Mouse (Mus musculus) MEL (cell line): ENCODE data around the gene Camk1g.

ENCODE experiments used
- CHD1 ChIP-seq: IDR thresholded peaks from 2 replicates; pipeline ENCODE4 v1.6.1; 2012; ENCODE audit warnings: low read depth, mild to moderate bottlenecking, inconsistent platforms, low read length, improper control_type of control experiment
- CTCF ChIP-seq, 3 experiments: IDR thresholded peaks in 2 of 3; conservative IDR thresholded peaks in 1 of 3; 2 replicates each; pipeline ENCODE4 v1.5.1; 2011 to 2012; ENCODE audit warnings: low read length in 3 of 3, low read depth in 2 of 3, mild to moderate bottlenecking in 2 of 3, improper control_type of control experiment in 1 of 3, inconsistent platforms in 1 of 3, mixed read lengths in 1 of 3, moderate library complexity in 1 of 3; ENCODE audit not compliant: control insufficient read depth in 1 of 3, insufficient read depth in 1 of 3, poor library complexity in 1 of 3, severe bottlenecking in 1 of 3
- E2F4 ChIP-seq: IDR thresholded peaks from 2 replicates; pipeline ENCODE4 v1.6.1; 2011; ENCODE audit warnings: low read depth, low read length, improper control_type of control experiment, borderline replicate concordance
- EP300 ChIP-seq, 2 experiments: IDR thresholded peaks; 2 replicates each; pipeline ENCODE4 v1.6.1; 2011; ENCODE audit warnings: improper control_type of control experiment in 2 of 2, low read length in 2 of 2, low read depth in 1 of 2, mild to moderate bottlenecking in 1 of 2
- KAT2A ChIP-seq: conservative IDR thresholded peaks from 2 replicates; pipeline ENCODE4 v1.6.1; 2012; ENCODE audit warnings: low read depth, low read length, improper control_type of control experiment, inconsistent platforms
- MAZ ChIP-seq: IDR thresholded peaks from 2 replicates; pipeline ENCODE4 v1.6.1; 2012; ENCODE audit warnings: low read depth, mild to moderate bottlenecking, inconsistent platforms, low read length, improper control_type of control experiment
- MXI1 ChIP-seq: IDR thresholded peaks from 2 replicates; pipeline ENCODE4 v1.6.1; 2011; ENCODE audit warnings: mild to moderate bottlenecking, low read depth, low read length, improper control_type of control experiment
- POLR2A ChIP-seq, 2 experiments: IDR thresholded peaks; 2 replicates each; pipeline ENCODE4 v1.6.1; 2011 to 2012; ENCODE audit warnings: low read length in 2 of 2, mild to moderate bottlenecking in 2 of 2, control low read depth in 1 of 2, improper control_type of control experiment in 1 of 2, low read depth in 1 of 2, moderate library complexity in 1 of 2; ENCODE audit not compliant: control insufficient read depth in 1 of 2, insufficient read depth in 1 of 2, poor library complexity in 1 of 2
- POLR2AphosphoS5 ChIP-seq: IDR thresholded peaks from 2 replicates; pipeline ENCODE4 v1.6.1; 2012; ENCODE audit warnings: low read depth, borderline replicate concordance, mild to moderate bottlenecking, inconsistent platforms, low read length, moderate library complexity, mixed read lengths
- RAD21 ChIP-seq: IDR thresholded peaks from 2 replicates; pipeline ENCODE4 v1.6.1; 2011; ENCODE audit warnings: mild to moderate bottlenecking, low read depth, low read length, improper control_type of control experiment
- TAL1 ChIP-seq: IDR thresholded peaks from 2 replicates; pipeline ENCODE4 v1.6.1; 2012; ENCODE audit warnings: mild to moderate bottlenecking, inconsistent platforms, low read length, moderate library complexity, mixed read lengths
- ZMIZ1 ChIP-seq: IDR thresholded peaks from 2 replicates; pipeline ENCODE4 v1.6.1; 2012; ENCODE audit warnings: low read depth, mild to moderate bottlenecking, inconsistent platforms, low read length, improper control_type of control experiment, moderate library complexity

- no peak for TF ChIP-seq POLR2A (IDR thresholded peaks at IDR 0.05; ENCODE audit: control insufficient read depth in 1 of 2, insufficient read depth in 1 of 2, low read depth in 1 of 2, low read length in 2 of 2, poor library complexity in 1 of 2)
- TF ChIP-seq CTCF (IDR thresholded peaks at IDR 0.05 in 2 of 3, conservative IDR thresholded peaks at IDR 0.05 in 1 of 3; ENCODE audit: control insufficient read depth in 1 of 3, insufficient read depth in 1 of 3, low read depth in 2 of 3, low read length in 3 of 3, poor library complexity in 1 of 3, severe bottlenecking in 1 of 3) = no peak
- TF ChIP-seq KAT2A = no peak
- TF ChIP-seq CHD1 = no peak
- no peak for TF ChIP-seq MXI1
- TF ChIP-seq MAZ = no peak
- TF ChIP-seq ZMIZ1 = no peak
- TF ChIP-seq RAD21 = no peak
- no peak for TF ChIP-seq EP300 (IDR thresholded peaks at IDR 0.05; ENCODE audit: low read depth in 1 of 2, low read length in 2 of 2)
- TF ChIP-seq E2F4 = no peak
- no peak for TF ChIP-seq POLR2AphosphoS5
- TF ChIP-seq TAL1 = no peak
These were observed 12.3 kb upstream of the Camk1g start for GRCm38 (mm10) chr1:193382435-193382834.
